Mouse (Mus musculus) spleen, adult 2 months (tissue): ENCODE measurements around the gene Fam84b. TPM values are rescaled to one million over a fixed set of nuclear protein-coding genes. Genes with fewer than 3 reads are reported as not detected.

ENCODE experiments used
- DNase-seq, 2 experiments: peaks; one replicate each; pipeline versions ENCODE4 v3.0.0 to v3.0.0-alpha.2; 2012 to 2021; ENCODE audit warnings: low spot score in 2 of 2, low read depth in 1 of 2
- H3K27ac ChIP-seq: fragments of 200-500 bp; 2 replicates; pipeline ENCODE4 v1.5.1; 2012; ENCODE audit warnings: low read length, inconsistent platforms; ENCODE audit not compliant: insufficient read depth
- H3K27me3 ChIP-seq: fragments of 200-500 bp; 2 replicates; pipeline ENCODE4 v1.6.1; 2012; ENCODE audit warnings: mild to moderate bottlenecking, moderate library complexity, low read length, inconsistent platforms; ENCODE audit not compliant: control insufficient read depth, insufficient read depth
- H3K36me3 ChIP-seq: fragments of 200-500 bp; 2 replicates; pipeline ENCODE4 v1.6.1; 2012; ENCODE audit warnings: mild to moderate bottlenecking, low read length, inconsistent platforms; ENCODE audit not compliant: control insufficient read depth, insufficient read depth
- H3K4me1 ChIP-seq: fragments of 200-500 bp; 2 replicates; pipeline ENCODE4 v1.6.1; 2011; ENCODE audit warnings: inconsistent platforms; ENCODE audit not compliant: control insufficient read depth, insufficient read depth, insufficient read length
- H3K4me3 ChIP-seq: fragments of 200-500 bp; 2 replicates; pipeline ENCODE4 v1.5.1; 2011; ENCODE audit warnings: mild to moderate bottlenecking, inconsistent platforms; ENCODE audit not compliant: insufficient read depth, insufficient read length; ENCODE audit errors: extremely low read depth
- CTCF ChIP-seq: fragments of 200-500 bp; IDR thresholded peaks from 2 replicates; pipeline ENCODE4 v1.5.1; 2011; ENCODE audit warnings: mild to moderate bottlenecking, inconsistent platforms; ENCODE audit not compliant: insufficient read depth, insufficient read length, insufficient replicate concordance; ENCODE audit errors: extremely low read depth
- POLR2A ChIP-seq: fragments of 200-500 bp; IDR thresholded peaks from 2 replicates; pipeline ENCODE4 v1.6.1; 2011; ENCODE audit warnings: low read depth, low read length, inconsistent platforms
- WGBS: fragments of 180-500 bp; shearing (Covaris S2); methylation state at CpG from one replicate; pipeline ENCODE4 v1.1.7; 2018; 5-methylcytosine and 5-hydroxymethylcytosine counted together
- polyA plus RNA-seq: library from polyadenylated mRNA; depleted of rRNA; stranded (reverse); fragments of >200 nt; gene quantifications from 2 replicates; pipeline ENCODE4 v1.2.3, GENCODE M21; 2012

Fam84b gene
- polyA plus RNA-seq, 1 experiment = 2.5 TPM

DNA sequence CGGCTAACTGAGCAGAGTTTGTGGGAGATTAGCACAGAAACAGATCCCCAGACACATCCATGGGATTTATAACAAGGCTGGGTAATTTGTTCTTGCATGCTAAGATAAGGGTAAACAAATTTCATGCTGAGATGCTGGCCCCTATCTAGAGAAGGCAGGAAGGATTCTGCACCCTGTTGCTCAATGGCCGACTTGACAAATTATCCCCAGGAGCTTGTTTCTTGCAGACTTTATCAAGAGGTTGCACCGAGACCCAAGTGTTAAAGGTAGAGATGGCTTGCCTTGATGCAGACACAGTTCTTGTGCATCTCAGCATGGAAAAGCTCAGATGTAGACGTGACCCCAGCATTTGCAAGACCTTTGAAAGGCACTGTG is 13.3 kb downstream of the Fam84b start:
- Histone ChIP-seq H3K4me3 (no peak overlapping the region), H3K27ac (no peak overlapping the region), H3K4me1 (peaks cover 5% of the 10 kb centered on the region; the same call in 1 of the 2 replicates), H3K27me3 (no peaks in the 10 kb centered on the region), H3K36me3 (no peaks in the 10 kb centered on the region)
- no peak for DNase-seq
- no peak for TF ChIP-seq POLR2A
- 64% methylated on average over 4 of the region's 4 CpGs for WGBS

DNA sequence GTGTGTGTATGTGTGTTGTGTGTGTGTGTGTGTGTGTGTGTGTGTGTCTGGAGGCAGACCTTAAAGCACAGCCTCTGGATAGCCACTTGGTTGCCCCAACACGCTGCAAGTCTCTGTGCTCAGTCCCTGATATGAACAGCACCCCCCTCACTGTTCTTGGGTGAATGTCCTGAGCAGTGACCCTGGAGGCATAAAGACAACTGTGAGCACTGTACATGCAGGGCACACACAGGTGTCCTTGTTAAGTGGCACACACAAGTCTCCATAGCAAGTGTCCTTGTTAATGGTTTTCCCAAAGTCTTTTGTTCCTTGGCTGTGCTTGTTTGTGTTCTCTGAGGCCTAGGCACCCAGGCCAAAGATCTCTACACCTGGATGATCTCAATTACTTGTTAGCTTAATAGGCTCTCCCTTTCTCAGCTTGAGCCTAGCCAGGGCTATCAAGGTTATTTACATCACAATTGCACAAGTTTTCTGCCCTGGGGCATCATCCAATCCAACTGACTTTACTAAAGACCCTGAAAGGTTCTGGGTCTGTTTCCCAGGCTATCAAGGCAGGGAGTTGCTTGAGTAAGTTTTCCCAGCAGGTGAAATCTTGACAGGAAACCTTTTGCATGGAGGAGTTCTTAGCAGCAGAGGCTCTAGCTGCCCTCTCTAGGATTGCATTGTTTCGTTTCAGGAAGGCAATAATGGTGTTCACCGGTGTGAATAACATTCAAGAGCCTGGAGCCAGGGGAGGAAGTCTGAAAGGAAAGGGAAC is 13.9 kb downstream of the Fam84b start:
- TF ChIP-seq POLR2A (no peak), CTCF (no peak)
- no peak for DNase-seq
- H3K36me3 ChIP-seq = no peaks in the 10 kb centered on the region
- H3K4me3 ChIP-seq = no peak overlapping the region
- H3K27ac ChIP-seq = no peak overlapping the region
- H3K27me3 ChIP-seq = no peaks in the 10 kb centered on the region
- H3K4me1 ChIP-seq = peaks cover 5% of the 10 kb centered on the region; the same call in 1 of the 2 replicates
- WGBS = 52% methylated on average over 3 of the region's 3 CpGs

DNA sequence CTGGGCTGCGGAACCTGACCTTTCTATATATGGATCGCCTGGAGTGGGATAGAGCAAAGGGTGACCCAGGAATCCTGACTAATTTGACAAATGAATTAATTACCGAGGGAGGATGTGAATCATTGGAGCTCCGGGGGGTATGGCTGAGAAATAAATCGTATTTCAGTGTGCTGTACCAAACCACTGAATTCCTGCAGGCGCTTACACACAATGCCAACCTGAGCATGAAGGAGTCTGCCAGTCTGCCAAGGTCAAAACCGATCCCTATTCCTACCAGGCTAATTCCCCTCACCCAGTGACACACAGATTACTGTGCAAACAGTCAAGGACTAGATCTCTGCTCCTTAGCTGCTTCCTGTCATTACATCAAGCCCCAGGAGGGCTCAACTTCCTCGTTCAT is 15.4 kb downstream of the Fam84b start:
- no peaks in the 10 kb centered on the region for H3K27me3 ChIP-seq

DNA sequence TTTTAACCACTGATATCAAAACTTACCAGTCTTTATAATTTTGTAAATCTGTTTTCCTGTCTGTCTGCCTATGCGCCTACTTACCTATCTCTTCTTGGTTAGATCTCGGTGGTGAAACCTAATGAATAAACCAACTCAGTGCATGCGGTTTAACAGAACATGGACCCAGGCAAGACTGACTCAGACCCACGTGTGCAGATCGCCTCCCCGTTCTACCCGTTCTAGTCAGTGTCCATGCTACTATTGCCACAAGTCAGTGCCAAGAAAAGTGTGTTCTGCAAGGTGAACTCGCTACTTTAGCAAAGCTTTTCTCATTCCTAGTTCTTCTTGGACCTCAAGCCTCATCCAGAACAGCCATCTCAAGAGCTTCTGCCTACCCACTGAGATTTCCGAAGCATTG is 15.9 kb downstream of the Fam84b start:
- Histone ChIP-seq H3K4me1 (peaks cover 8% of the 10 kb centered on the region; the same call in 1 of the 2 replicates), H3K36me3 (no peaks in the 10 kb centered on the region), H3K27ac (no peak overlapping the region), H3K27me3 (no peaks in the 10 kb centered on the region), H3K4me3 (no peak overlapping the region)
- DNase-seq = no peak
- TF ChIP-seq POLR2A (no peak), CTCF (no peak)
- 91% methylated on average over 9 of the region's 9 CpGs for WGBS

More for the DNA sequence above, 15.4 kb downstream of the Fam84b start:
- H3K27ac ChIP-seq = no peak overlapping the region
- peaks cover 8% of the 10 kb centered on the region; the same call in 1 of the 2 replicates for H3K4me1 ChIP-seq
- DNase-seq = no peak
- H3K4me3 ChIP-seq = no peak overlapping the region
- no peaks in the 10 kb centered on the region for H3K36me3 ChIP-seq
- no peak for TF ChIP-seq CTCF
- TF ChIP-seq POLR2A = no peak
- 65% methylated on average over 8 of the region's 8 CpGs for whole genome bisulfite sequencing

DNA sequence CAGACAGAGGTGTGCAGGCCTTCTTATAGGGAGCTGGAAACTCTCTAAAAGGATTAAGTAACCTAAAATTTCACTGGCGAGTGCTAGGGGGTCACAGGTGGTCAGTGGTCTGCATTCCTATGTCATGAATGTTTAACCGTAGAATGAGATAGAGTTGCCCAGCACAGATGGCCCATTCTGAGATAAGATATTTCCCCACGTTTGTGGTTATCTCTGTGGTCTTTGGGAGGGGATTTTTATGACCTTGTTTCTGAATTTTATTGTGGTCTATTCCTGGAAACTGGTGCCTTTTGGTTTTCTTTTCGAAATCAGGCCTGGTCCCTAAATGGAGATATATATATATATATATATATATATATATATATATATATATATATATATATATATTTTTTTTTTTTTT is 17.3 kb downstream of the Fam84b start:
- Histone ChIP-seq H3K36me3 (no peaks in the 10 kb centered on the region), H3K27me3 (no peaks in the 10 kb centered on the region), H3K4me3 (no peak overlapping the region), H3K27ac (no peak overlapping the region), H3K4me1 (peaks cover 8% of the 10 kb centered on the region; the same call in 1 of the 2 replicates)
- no peak for TF ChIP-seq CTCF
- no peak for TF ChIP-seq POLR2A
- no peak for DNase-seq
- 37% methylated on average over 4 of the region's 4 CpGs for WGBS

DNA sequence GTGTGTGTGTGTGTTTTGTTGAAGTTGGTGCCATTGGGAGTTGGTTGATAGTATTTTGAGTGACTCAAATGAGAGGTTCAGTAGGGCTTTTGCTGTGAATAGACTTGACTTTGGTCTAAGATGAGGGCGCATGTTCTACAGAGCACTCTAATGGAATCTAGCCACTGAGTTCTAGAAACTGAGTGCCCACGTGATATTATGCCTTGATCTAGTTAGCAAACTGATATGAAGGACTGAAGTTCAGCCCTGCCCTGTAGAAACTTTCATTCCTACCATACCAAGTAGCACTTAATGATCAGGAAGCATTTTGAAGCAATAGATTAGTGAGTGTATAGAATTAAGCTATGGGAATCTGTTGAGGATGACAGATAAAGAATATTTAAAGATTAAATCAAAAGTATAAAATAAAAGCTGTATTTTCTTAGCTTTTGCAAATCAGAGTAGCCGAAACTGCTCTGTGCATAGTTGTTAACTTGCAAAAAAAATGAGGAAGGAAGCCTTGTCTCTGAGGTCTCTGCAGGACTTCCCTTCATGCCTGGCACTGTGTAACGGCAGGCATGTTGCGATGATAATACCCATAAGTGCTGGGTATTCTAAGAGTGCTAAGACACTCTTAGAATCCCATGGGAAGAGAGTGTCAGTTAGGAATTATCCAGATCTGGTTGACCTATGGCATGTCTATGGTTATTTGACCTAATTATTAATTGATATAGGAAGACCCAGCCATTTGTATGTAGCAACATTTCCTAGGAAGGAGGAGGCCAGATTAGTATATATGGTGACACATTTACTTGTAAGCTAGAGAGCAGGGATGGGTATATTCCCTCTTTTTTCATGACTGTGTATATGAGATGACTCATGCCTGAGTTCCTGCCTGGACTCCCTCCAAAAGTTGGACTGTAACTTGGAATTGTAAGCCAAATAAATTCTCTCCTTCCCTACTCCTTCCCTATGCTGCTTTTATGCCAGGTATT is 18.7 kb downstream of the Fam84b start:
- H3K27ac ChIP-seq = no peak overlapping the region
- no peak overlapping the region for H3K4me3 ChIP-seq
- H3K27me3 ChIP-seq = no peaks in the 10 kb centered on the region
- no peaks in the 10 kb centered on the region for H3K36me3 ChIP-seq
- 30% methylated on average over 5 of the region's 5 CpGs for WGBS
- peaks cover 8% of the 10 kb centered on the region; the same call in 1 of the 2 replicates for H3K4me1 ChIP-seq
- no peak for DNase-seq
- TF ChIP-seq CTCF (no peak), POLR2A (no peak)
